In genomic region chr12:56256243-56256881, GRCm38 (mm10) we compare ENCODE assay signal across 25 mouse cellular contexts.
"Had no signal": no experiment of that assay in that cellular context is flagged by ENCODE, and none has a peak within 500 bp of the region (broad histone marks: within the 10 kb centered on the region; RNA-seq: fewer than 3 reads in every experiment).

No protein-coding gene starts in this region.

- DNase-seq: gastrocnemius, adult 2 months; gastrocnemius, postnatal 10 days; gastrocnemius, postnatal 25 days; heart, postnatal 10 days; heart, postnatal 4 days; kidney, adult 11 months; kidney, adult 2 months; kidney, adult 9 months; kidney, postnatal 14 days; kidney, postnatal 36 days; layer of hippocampus, adult 9-11 months; layer of hippocampus, postnatal 36 days; left cerebral cortex, postnatal 4 days had no signal

- H3K4me3 ChIP-seq: gastrocnemius, adult 2 months; heart, embryonic 10.5 days; heart, embryonic 12.5 days; hindbrain, embryonic 10.5 days; hindbrain, embryonic 12.5 days; hindbrain, embryonic 15.5 days; kidney, embryonic 15.5 days; limb, embryonic 13.5 days; limb, embryonic 15.5 days; liver, embryonic 12.5 days had no signal

- H3K4me1 ChIP-seq: heart, embryonic 10.5 days; heart, embryonic 12.5 days; kidney, embryonic 15.5 days; limb, embryonic 15.5 days; liver, embryonic 12.5 days had no signal

- ATAC-seq: hindbrain, postnatal 0 days; intestine, embryonic 16.5 days; liver, embryonic 12.5 days had no signal

- H3K27me3 ChIP-seq: hindbrain, embryonic 12.5 days; hindbrain, embryonic 15.5 days; limb, embryonic 15.5 days; liver, embryonic 12.5 days had no signal

- H3K27ac ChIP-seq: gastrocnemius, adult 2 months; heart, embryonic 10.5 days; hindbrain, embryonic 10.5 days; hindbrain, embryonic 12.5 days; hindbrain, embryonic 15.5 days; hindbrain, postnatal 0 days; kidney, embryonic 15.5 days; kidney, postnatal 0 days; limb, embryonic 13.5 days; limb, embryonic 15.5 days; liver, embryonic 12.5 days had no signal

- H3K9ac ChIP-seq: heart, embryonic 12.5 days; hindbrain, embryonic 12.5 days; hindbrain, embryonic 15.5 days; kidney, embryonic 15.5 days; limb, embryonic 13.5 days; limb, embryonic 15.5 days; liver, embryonic 12.5 days had no signal

- H3K36me3 ChIP-seq: heart, embryonic 10.5 days; heart, embryonic 12.5 days; hindbrain, embryonic 10.5 days; hindbrain, embryonic 12.5 days; hindbrain, embryonic 15.5 days; kidney, embryonic 15.5 days; limb, embryonic 13.5 days; limb, embryonic 15.5 days; liver, embryonic 12.5 days had no signal

- H3K9me3 ChIP-seq: heart, embryonic 10.5 days; heart, embryonic 12.5 days; hindbrain, embryonic 10.5 days; hindbrain, embryonic 12.5 days; hindbrain, embryonic 15.5 days; kidney, embryonic 15.5 days; limb, embryonic 13.5 days; limb, embryonic 15.5 days; liver, embryonic 12.5 days had no signal

- H3K4me2 ChIP-seq: heart, embryonic 12.5 days; hindbrain, embryonic 12.5 days; hindbrain, embryonic 15.5 days; kidney, embryonic 15.5 days; limb, embryonic 13.5 days; limb, embryonic 15.5 days; liver, embryonic 12.5 days had no signal
